Mouse (Mus musculus) liver, embryonic 14.5 days (tissue): ENCODE results near the gene Prpf8.

Source experiments
- CTCF ChIP-seq: IDR thresholded peaks from 2 replicates; pipeline ENCODE4 v1.5.1; 2016; ENCODE audit warnings: antibody characterized with exemption, low read depth, control low read depth
- EP300 ChIP-seq: IDR thresholded peaks from 2 replicates; pipeline ENCODE4 v1.6.1; 2016; ENCODE audit warnings: antibody characterized with exemption, low read depth

- TF ChIP-seq EP300 (no peak), CTCF (no peak)
Measured at GRCm38 (mm10) chr11:75486192-75486591, 424 bp upstream of the Prpf8 start.
